Mouse (Mus musculus) hindbrain, embryonic 14.5 days (tissue): ENCODE results near the gene Fam160a1. TPM values are rescaled to one million over a fixed set of nuclear protein-coding genes. Genes with fewer than 3 reads are reported as not detected.

Experiments used
- ATAC-seq: fragments of 200-750 bp; cut with Nextera tagmentation; 2 replicates; pipeline ENCODE4 v1.8.0; 2017; ENCODE audit warnings: moderate number of reproducible peaks, mild to moderate bottlenecking, moderate TSS enrichment, moderate library complexity; ENCODE audit not compliant: low FRiP score
- DNase-seq: peaks from one replicate; pipeline ENCODE4 v3.0.0-alpha.2; 2015; ENCODE audit warnings: low spot score
- H3K27ac ChIP-seq: fragments of 300-500 bp; sonication (generic); 2 replicates; pipeline ENCODE4 v1.5.1; 2014; ENCODE audit warnings: mild to moderate bottlenecking, moderate library complexity
- H3K27me3 ChIP-seq: fragments of 300-500 bp; sonication (generic); 2 replicates; pipeline ENCODE4 v1.6.1; 2014; ENCODE audit warnings: mild to moderate bottlenecking, low read length, mixed read lengths; ENCODE audit not compliant: control insufficient read depth, insufficient read depth
- H3K36me3 ChIP-seq: fragments of 300-500 bp; sonication (generic); replicated peaks from 2 replicates; pipeline ENCODE4 v1.6.1; 2014; ENCODE audit not compliant: control insufficient read depth, insufficient read depth
- H3K4me1 ChIP-seq: fragments of 300-500 bp; sonication (generic); replicated peaks from 2 replicates; pipeline ENCODE4 v1.6.1; 2014; ENCODE audit warnings: antibody characterized with exemption, low read length, mixed read lengths; ENCODE audit not compliant: control insufficient read depth, insufficient read depth
- H3K4me2 ChIP-seq: fragments of 300-500 bp; sonication (generic); replicated peaks from 2 replicates; pipeline ENCODE4 v1.6.1; 2014; ENCODE audit warnings: mild to moderate bottlenecking, moderate library complexity
- H3K4me3 ChIP-seq: fragments of 300-500 bp; sonication (generic); replicated peaks from 2 replicates; pipeline ENCODE4 v1.5.1; 2014; ENCODE audit warnings: mild to moderate bottlenecking, low read length
- H3K9ac ChIP-seq: fragments of 300-500 bp; sonication (generic); 2 replicates; pipeline ENCODE4 v1.6.1; 2014
- H3K9me3 ChIP-seq: fragments of 300-500 bp; sonication (generic); 2 replicates; pipeline ENCODE4 v1.6.1; 2016; ENCODE audit warnings: low read length; ENCODE audit not compliant: control insufficient read depth
- WGBS: fragments of 180-500 bp; shearing (Covaris S2); extraction: QIAGEN DNeasy Blood & Tissue Kit; methylation state at CpG from one replicate; pipeline ENCODE4 v1.1.7; 2014; 5-methylcytosine and 5-hydroxymethylcytosine counted together
- polyA plus RNA-seq: library from polyadenylated mRNA; unstranded; fragments of >200 nt; fragmentation: Nextera tagmentation; extraction: Ambion mirVana; gene quantifications from 2 replicates; pipeline ENCODE4 v1.2.1, GENCODE M21; 2014

Fam160a1 gene
- polyA plus RNA-seq, result 0.37 and 0.51 TPM in 2 replicates

GRCm38 (mm10) chr3:85817191-85817590 is at the start of gene Fam160a1:
Gene Fam160a1 (minus strand): TSS chr3:85817291.
- no peaks in the 10 kb centered on the region; the same call in 1 of the 2 replicates for H3K4me1 ChIP-seq

GRCm38 (mm10) chr3:85863996-85864395 is 46.9 kb upstream of the Fam160a1 start:
- Histone ChIP-seq H3K9ac (no peak overlapping the region), H3K27ac (no peak overlapping the region), H3K36me3 (no peaks in the 10 kb centered on the region), H3K4me1 (no peaks in the 10 kb centered on the region), H3K4me2 (no peak overlapping the region), H3K4me3 (no peak overlapping the region), H3K27me3 (no peaks in the 10 kb centered on the region), H3K9me3 (0 out of 2 replicates have a peak, but pooled peaks cover under 1% of the 10 kb centered on the region)
- DNase-seq (no peak), ATAC-seq (no peak)
- WGBS, result 17% methylated on average over 3 of the region's 3 CpGs

More at GRCm38 (mm10) chr3:85817191-85817590, at the start of gene Fam160a1:
- Histone ChIP-seq H3K27me3 (no peaks in the 10 kb centered on the region), H3K4me3 (no peak within 1 kb of the TSS), H3K36me3 (no peaks in the 10 kb centered on the region), H3K9me3 (no peaks in the 10 kb centered on the region), H3K9ac (no peak within 1 kb of the TSS), H3K4me2 (no peak within 1 kb of the TSS), H3K27ac (no peak within 1 kb of the TSS)
- WGBS, result 90% methylated on average over 2 of the region's 2 CpGs
- DNase-seq, result no peak
- no peak for ATAC-seq

GRCm38 (mm10) chr3:85862886-85863285 is 45.8 kb upstream of the Fam160a1 start:
- Histone ChIP-seq H3K4me2 (no peak overlapping the region), H3K27ac (no peak overlapping the region), H3K4me3 (no peak overlapping the region), H3K9ac (no peak overlapping the region), H3K9me3 (no peaks in the 10 kb centered on the region), H3K27me3 (no peaks in the 10 kb centered on the region), H3K4me1 (no peaks in the 10 kb centered on the region), H3K36me3 (no peaks in the 10 kb centered on the region)
- DNase-seq (no peak), ATAC-seq (no peak)
- 94% methylated on average over 2 of the region's 2 CpGs for WGBS

- DNase-seq, result no peak
- Histone ChIP-seq H3K36me3 (no peaks in the 10 kb centered on the region), H3K9me3 (no peaks in the 10 kb centered on the region), H3K4me2 (no peak overlapping the region), H3K9ac (no peak overlapping the region), H3K27ac (no peak overlapping the region), H3K4me3 (no peak overlapping the region), H3K27me3 (no peaks in the 10 kb centered on the region), H3K4me1 (no peaks in the 10 kb centered on the region)
- ATAC-seq, result no peak
- 92% methylated on average over 5 of the region's 5 CpGs for WGBS
Measured at GRCm38 (mm10) chr3:85860996-85861395, 43.9 kb upstream of the Fam160a1 start.

- Histone ChIP-seq H3K4me1 (no peaks in the 10 kb centered on the region), H3K27ac (no peak overlapping the region), H3K9ac (no peak overlapping the region), H3K27me3 (no peaks in the 10 kb centered on the region), H3K4me2 (no peak overlapping the region), H3K36me3 (no peaks in the 10 kb centered on the region), H3K4me3 (no peak overlapping the region), H3K9me3 (no peaks in the 10 kb centered on the region)
- 50% methylated on average over 6 of the region's 6 CpGs for WGBS
- DNase-seq (no peak), ATAC-seq (no peak)
Measured at GRCm38 (mm10) chr3:85859311-85859710, 42.2 kb upstream of the Fam160a1 start.

GRCm38 (mm10) chr3:85858140-85859135 is 41.3 kb upstream of the Fam160a1 start:
- 78% methylated on average over 11 of the region's 11 CpGs for WGBS
- Histone ChIP-seq H3K27me3 (no peaks in the 10 kb centered on the region), H3K4me2 (no peak overlapping the region), H3K27ac (no peak overlapping the region), H3K4me1 (no peaks in the 10 kb centered on the region), H3K4me3 (no peak overlapping the region), H3K9me3 (no peaks in the 10 kb centered on the region), H3K36me3 (no peaks in the 10 kb centered on the region), H3K9ac (no peak overlapping the region)
- ATAC-seq, result no peak
- DNase-seq, result no peak

GRCm38 (mm10) chr3:85857083-85857482 is 40.0 kb upstream of the Fam160a1 start:
- WGBS, result 10% methylated on average over 4 of the region's 4 CpGs

GRCm38 (mm10) chr3:85855947-85856346 is 38.9 kb upstream of the Fam160a1 start:
- 81% methylated on average over 5 of the region's 5 CpGs for WGBS
- no peak overlapping the region for H3K4me2 ChIP-seq
- DNase-seq, result no peak

More at GRCm38 (mm10) chr3:85857083-85857482, 40.0 kb upstream of the Fam160a1 start:
- no peak for ATAC-seq
- Histone ChIP-seq H3K27me3 (no peaks in the 10 kb centered on the region), H3K4me2 (no peak overlapping the region), H3K4me3 (no peak overlapping the region), H3K9ac (no peak overlapping the region), H3K4me1 (no peaks in the 10 kb centered on the region), H3K9me3 (no peaks in the 10 kb centered on the region), H3K27ac (no peak overlapping the region), H3K36me3 (no peaks in the 10 kb centered on the region)
- no peak for DNase-seq

GRCm38 (mm10) chr3:85855043-85855442 is 38.0 kb upstream of the Fam160a1 start:
- WGBS, result 80% methylated on average over 3 of the region's 3 CpGs
- Histone ChIP-seq H3K4me2 (no peak overlapping the region), H3K4me3 (no peak overlapping the region), H3K27ac (no peak overlapping the region), H3K4me1 (no peaks in the 10 kb centered on the region), H3K9ac (no peak overlapping the region), H3K9me3 (no peaks in the 10 kb centered on the region), H3K27me3 (no peaks in the 10 kb centered on the region), H3K36me3 (no peaks in the 10 kb centered on the region)
- DNase-seq, result no peak
- ATAC-seq, result no peak

More at GRCm38 (mm10) chr3:85855947-85856346, 38.9 kb upstream of the Fam160a1 start:
- no peak overlapping the region for H3K4me3 ChIP-seq
- H3K4me1 ChIP-seq, result no peaks in the 10 kb centered on the region
- H3K36me3 ChIP-seq, result no peaks in the 10 kb centered on the region
- no peaks in the 10 kb centered on the region for H3K9me3 ChIP-seq
- H3K27me3 ChIP-seq, result no peaks in the 10 kb centered on the region
- H3K9ac ChIP-seq, result no peak overlapping the region
- no peak overlapping the region for H3K27ac ChIP-seq
- no peak for ATAC-seq
